Mouse (Mus musculus) mouse embryonic stem cell (cell line): ENCODE measurements around the gene Olfr263.

Experiments used
- in situ Hi-C, 2 experiments: fragments of 300-500 bp; cut with MboI; formaldehyde crosslinking; loops; 1 replicate in 1 of 2; 3 replicates in 1 of 2; pipeline ENCODE4 v1.14.3; 2019 to 2020; ENCODE audit warnings: low sequenced_read_pairs in 2 of 2, low pct_unique_long_range_greater_than_20kb in 1 of 2, mixed read lengths in 1 of 2; ENCODE audit not compliant: unreplicated experiment in 1 of 2

Olfr263 gene

GRCm38 (mm10) chr13:21167910-21168300, 38.5 kb downstream of the Olfr263 start:
- in situ Hi-C loops = loop anchor here (5.0 to 25.0 kb wide), 3 partner anchors 87 to 769 kb away; partner anchors contain the start of gene Zfp184 (in 1 of the 2)

GRCm38 (mm10) chr13:21168371-21169011, 39.1 kb downstream of the Olfr263 start:
- in situ Hi-C loops = loop anchor here (5.0 to 25.0 kb wide), 3 partner anchors 86 to 769 kb away; partner anchors contain the start of gene Zfp184 (in 1 of the 2)

- in situ Hi-C loops = loop anchor here (5.0 to 25.0 kb wide), 3 partner anchors 86 to 768 kb away; partner anchors contain the start of gene Zfp184 (in 1 of the 2)
These were observed 39.8 kb downstream of the Olfr263 start for GRCm38 (mm10) chr13:21169121-21169656.

- in situ Hi-C loops = loop anchor here (5.0 to 25.0 kb wide), 6 partner anchors 82 to 767 kb away; partner anchors contain the start of gene Zfp184 (in 1 of the 2)
These were observed 40.4 kb downstream of the Olfr263 start for GRCm38 (mm10) chr13:21169657-21170430.

GRCm38 (mm10) chr13:21170431-21171155, 41.2 kb downstream of the Olfr263 start:
- in situ Hi-C loops = loop anchor here (5.0 to 25.0 kb wide), 4 partner anchors 82 to 767 kb away; partner anchors contain the start of gene Zfp184 (in 1 of the 2)

- in situ Hi-C loops = loop anchor here (5.0 to 25.0 kb wide), 4 partner anchors 81 to 766 kb away; partner anchors contain the start of gene Zfp184 (in 1 of the 2)
These were observed 41.7 kb downstream of the Olfr263 start for GRCm38 (mm10) chr13:21171156-21171530.

- in situ Hi-C loops = loop anchor here (5.0 to 25.0 kb wide), 4 partner anchors 81 to 766 kb away; partner anchors contain the start of gene Zfp184 (in 1 of the 2)
These were observed 42.2 kb downstream of the Olfr263 start for GRCm38 (mm10) chr13:21171600-21172150.

GRCm38 (mm10) chr13:21172241-21173027, 43.0 kb downstream of the Olfr263 start:
- in situ Hi-C loops = loop anchor here (5.0 to 25.0 kb wide), 4 partner anchors 80 to 765 kb away; partner anchors contain the start of gene Zfp184 (in 1 of the 2)

- in situ Hi-C loops = loop anchor here (5.0 to 25.0 kb wide), 4 partner anchors 79 to 764 kb away; partner anchors contain the start of gene Zfp184 (in 1 of the 2)
These were observed 43.6 kb downstream of the Olfr263 start for GRCm38 (mm10) chr13:21173072-21173471.

- in situ Hi-C loops = loop anchor here (10.0 kb wide), 2 partner anchors 148 to 748 kb away; no protein-coding TSS in a partner anchor
These were observed 47.3 kb downstream of the Olfr263 start for GRCm38 (mm10) chr13:21176733-21177132.

GRCm38 (mm10) chr13:21177657-21178056, 48.2 kb downstream of the Olfr263 start:
- in situ Hi-C loops = loop anchor here (10.0 kb wide), 2 partner anchors 147 to 747 kb away; no protein-coding TSS in a partner anchor

- in situ Hi-C loops = loop anchor here (10.0 kb wide), 2 partner anchors 146 to 746 kb away; no protein-coding TSS in a partner anchor
These were observed 48.9 kb downstream of the Olfr263 start for GRCm38 (mm10) chr13:21178364-21178763.

- in situ Hi-C loops = loop anchor here (10.0 kb wide), 2 partner anchors 145 to 745 kb away; no protein-coding TSS in a partner anchor
These were observed 49.9 kb downstream of the Olfr263 start, which contains the start of gene Trim27 for GRCm38 (mm10) chr13:21179367-21179723. TSS of gene Trim27 (plus strand) at chr13:21179445.

- in situ Hi-C loops = loop anchor here (10.0 kb wide), 2 partner anchors 145 to 745 kb away; no protein-coding TSS in a partner anchor
These were observed 50.5 kb downstream of the Olfr263 start for GRCm38 (mm10) chr13:21179724-21180550.

- in situ Hi-C loops = no loop called here
These were observed 51.4 kb downstream of the Olfr263 start for GRCm38 (mm10) chr13:21180551-21181530.
